Mouse (Mus musculus): ENCODE data around the gene Fads1.
A peak's percentile ranks its signal among the peaks of the same experiment; 100 is the strongest.
"Not testable (repeated sequence)": the region's sequence is repeated elsewhere in the genome, so short reads cannot be mapped to it uniquely, and the experiment has no call there.

Fads1 gene

GRCm38 (mm10) chr19:10182670-10183298 is at the start of gene Fads1:
Gene Fads1 (plus strand): TSS chr19:10182888.
- peak; percentile 95 for DNase-seq

GRCm38 (mm10) chr19:10134692-10135091 is 48.0 kb upstream of the Fads1 start:
- DNase-seq, result peak; percentile 75

GRCm38 (mm10) chr19:10137423-10137822 is 45.3 kb upstream of the Fads1 start:
- DNase-seq, result peak; percentile 54

GRCm38 (mm10) chr19:10139736-10140135 is 43.0 kb upstream of the Fads1 start:
- no peak for DNase-seq

- no peak for DNase-seq
Observed at GRCm38 (mm10) chr19:10143667-10144066, 39.0 kb upstream of the Fads1 start.

GRCm38 (mm10) chr19:10144464-10144863 is 38.2 kb upstream of the Fads1 start:
- no peak for DNase-seq

- DNase-seq, result peak; percentile 48
Observed at GRCm38 (mm10) chr19:10148555-10148954, 34.1 kb upstream of the Fads1 start.

- DNase-seq, result peak; percentile 35
Observed at GRCm38 (mm10) chr19:10149189-10149588, 33.5 kb upstream of the Fads1 start.

GRCm38 (mm10) chr19:10157725-10158124 is 25.0 kb upstream of the Fads1 start:
- no peak for DNase-seq

GRCm38 (mm10) chr19:10163896-10164295 is 18.8 kb upstream of the Fads1 start:
- DNase-seq, result no peak

GRCm38 (mm10) chr19:10165928-10166327 is 16.8 kb upstream of the Fads1 start:
- peak; percentile 25 for DNase-seq

GRCm38 (mm10) chr19:10167112-10167511 is 15.6 kb upstream of the Fads1 start:
- no peak for DNase-seq

GRCm38 (mm10) chr19:10167951-10168350 is 14.7 kb upstream of the Fads1 start:
- no peak for DNase-seq

- no peak for DNase-seq
Observed at GRCm38 (mm10) chr19:10168441-10168840, 14.2 kb upstream of the Fads1 start.

- DNase-seq, result no peak
Observed at GRCm38 (mm10) chr19:10169179-10169578, 13.5 kb upstream of the Fads1 start.

GRCm38 (mm10) chr19:10169692-10170330 is 12.9 kb upstream of the Fads1 start:
- not testable (repeated sequence) for DNase-seq

- DNase-seq, result no peak
Observed at GRCm38 (mm10) chr19:10170466-10170865, 12.2 kb upstream of the Fads1 start.

- DNase-seq, result no peak
Observed at GRCm38 (mm10) chr19:10171359-10171758, 11.3 kb upstream of the Fads1 start.

GRCm38 (mm10) chr19:10171846-10172245 is 10.8 kb upstream of the Fads1 start:
- DNase-seq, result no peak

- DNase-seq, result peak; percentile 46
Observed at GRCm38 (mm10) chr19:10173116-10173718, 9.5 kb upstream of the Fads1 start.

GRCm38 (mm10) chr19:10173844-10174539 is 8.7 kb upstream of the Fads1 start:
- DNase-seq, result no peak

- DNase-seq, result no peak
Observed at GRCm38 (mm10) chr19:10174956-10175355, 7.7 kb upstream of the Fads1 start.

- no peak for DNase-seq
Observed at GRCm38 (mm10) chr19:10176477-10176876, 6.2 kb upstream of the Fads1 start.

GRCm38 (mm10) chr19:10176941-10177372 is 5.7 kb upstream of the Fads1 start:
- DNase-seq, result peak; percentile 57

Measured in lung, postnatal 36 days (tissue).